Mouse (Mus musculus) megakaryocyte-erythroid progenitor cell, adult 5 weeks (primary cell): ENCODE data around the gene Eif2b5. TPM values are rescaled to one million over a fixed set of nuclear protein-coding genes. Genes with fewer than 3 reads are reported as not detected.

ENCODE experiments used
- polyA plus RNA-seq: library from polyadenylated mRNA; stranded (reverse); fragments of >175 nt; gene quantifications from 2 replicates; pipeline ENCODE4 v1.2.3, GENCODE M21; 2012

Eif2b5 gene
- polyA plus RNA-seq, result 15.3 and 18.8 TPM in 2 replicates

GRCm38 (mm10) chr16:20498677-20499475 lies at the start of gene Eif2b5:
TSS of gene Eif2b5 (plus strand) at chr16:20498817.

GRCm38 (mm10) chr16:20516726-20517201 lies 18.1 kb downstream of the Eif2b5 start, which contains the start of gene Dvl3:
TSS of gene Dvl3 (plus strand) at chr16:20516982.

GRCm38 (mm10) chr16:20535296-20536080 lies 36.9 kb downstream of the Eif2b5 start, which contains the start of gene Ap2m1:
TSS of gene Ap2m1 (plus strand) at chr16:20535478.

GRCm38 (mm10) chr16:20548096-20548948 lies 49.7 kb downstream of the Eif2b5 start, which contains the start of gene Abcf3:
TSS of gene Abcf3 (plus strand) at chr16:20548577.

Other genes with a start within 250 kb of the Eif2b5 start
- gene Parl, start 196.4 kb upstream of the Eif2b5 start, polyA plus RNA-seq, result 465 and 531 TPM in 2 replicates
- gene Cyp2ab1, start 173.4 kb upstream of the Eif2b5 start, polyA plus RNA-seq, result 0.06 and 0.16 TPM in 2 replicates
- gene Abcc5, start 72.4 kb upstream of the Eif2b5 start, polyA plus RNA-seq, result 10.1 and 12.0 TPM in 2 replicates
- gene Dvl3, start 18.2 kb downstream of the Eif2b5 start, polyA plus RNA-seq, result 26.6 and 40.0 TPM in 2 replicates
- 121 and 128 TPM in 2 replicates for gene Ap2m1, start 36.7 kb downstream of the Eif2b5 start, polyA plus RNA-seq
- 22.5 and 24.3 TPM in 2 replicates for gene Abcf3, start 49.8 kb downstream of the Eif2b5 start, polyA plus RNA-seq
- 0.02 and 0.19 TPM in 2 replicates for gene Vwa5b2, start 90.7 kb downstream of the Eif2b5 start, polyA plus RNA-seq
- gene Eef1akmt4, start 112.8 kb downstream of the Eif2b5 start, polyA plus RNA-seq, result 7.4 and 10.6 TPM in 2 replicates
- gene Gm49333, start 112.8 kb downstream of the Eif2b5 start, polyA plus RNA-seq, result not detected in 2 replicates
- gene Alg3, start 112.9 kb downstream of the Eif2b5 start, polyA plus RNA-seq, result 13.1 and 17.5 TPM in 2 replicates
- 4.1 and 4.3 TPM in 2 replicates for gene Camk2n2, start 122.5 kb downstream of the Eif2b5 start, polyA plus RNA-seq
- 0.14 and 0.16 TPM in 2 replicates for gene Ece2, start 131.0 kb downstream of the Eif2b5 start, polyA plus RNA-seq
- 220 and 372 TPM in 2 replicates for gene Psmd2, start 152.8 kb downstream of the Eif2b5 start, polyA plus RNA-seq
- 561 and 648 TPM in 2 replicates for gene Eif4g1, start 169.5 kb downstream of the Eif2b5 start, polyA plus RNA-seq
- 0.90 and 0.92 TPM in 2 replicates for gene Fam131a, start 194.4 kb downstream of the Eif2b5 start, polyA plus RNA-seq
- gene Polr2h, start 218.8 kb downstream of the Eif2b5 start, polyA plus RNA-seq, result 3.6 and 4.3 TPM in 2 replicates
- 8.5 and 12.8 TPM in 2 replicates for gene Clcn2, start 218.9 kb downstream of the Eif2b5 start, polyA plus RNA-seq
- 0.01 TPM in 2 replicates for gene Chrd, start 234.3 kb downstream of the Eif2b5 start, polyA plus RNA-seq
- gene Thpo, start 235.7 kb downstream of the Eif2b5 start, polyA plus RNA-seq, result not detected in 2 replicates